Mouse (Mus musculus) WW6 (cell line): ENCODE results near the gene Nptn.

Experiments
- DNase-seq: peaks from one replicate; pipeline ENCODE4 v3.0.0-alpha.2; 2013; ENCODE audit warnings: low read depth, low spot score

The Nptn gene

DNA sequence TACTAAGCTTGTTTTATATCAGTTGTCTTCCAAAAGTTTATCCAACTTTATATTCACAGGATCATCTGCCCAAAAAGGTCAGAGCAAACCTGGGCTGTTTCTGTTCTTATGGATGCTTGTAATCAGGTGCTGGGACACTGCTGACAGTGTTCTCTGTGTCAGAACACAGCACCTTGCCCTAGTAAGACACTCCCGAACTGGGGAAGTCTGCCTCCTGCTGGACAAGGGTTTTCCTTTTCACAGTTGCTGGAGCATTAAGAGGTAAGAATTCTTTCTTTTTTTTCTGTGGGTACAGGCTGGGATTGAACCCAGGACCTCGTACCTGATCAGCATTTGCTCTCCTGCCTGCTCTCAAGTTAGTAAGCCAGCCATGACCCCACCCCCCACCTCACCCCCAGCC is 74.4 kb downstream of the Nptn start:
- DNase-seq, result no peak

DNA sequence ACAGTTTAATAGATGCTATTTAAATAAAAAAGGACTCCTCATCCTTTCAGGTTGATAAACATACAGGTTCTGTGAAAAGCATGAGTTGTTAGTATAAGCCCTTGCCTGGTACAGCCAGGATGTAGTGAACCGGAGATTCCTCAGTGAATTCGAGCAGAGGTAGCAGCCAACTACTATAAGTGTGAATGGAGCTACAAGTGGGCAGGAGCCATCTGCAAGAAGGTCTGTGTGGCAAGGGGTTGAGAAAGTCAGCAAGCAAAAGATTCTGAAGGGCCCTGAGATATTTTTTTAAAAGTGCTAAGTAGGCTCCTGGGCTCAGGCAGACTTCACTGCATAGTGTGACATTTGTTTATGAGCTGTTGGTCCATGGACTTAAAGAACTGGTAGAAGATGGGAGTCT is 74.8 kb downstream of the Nptn start:
- DNase-seq, result no peak

DNA sequence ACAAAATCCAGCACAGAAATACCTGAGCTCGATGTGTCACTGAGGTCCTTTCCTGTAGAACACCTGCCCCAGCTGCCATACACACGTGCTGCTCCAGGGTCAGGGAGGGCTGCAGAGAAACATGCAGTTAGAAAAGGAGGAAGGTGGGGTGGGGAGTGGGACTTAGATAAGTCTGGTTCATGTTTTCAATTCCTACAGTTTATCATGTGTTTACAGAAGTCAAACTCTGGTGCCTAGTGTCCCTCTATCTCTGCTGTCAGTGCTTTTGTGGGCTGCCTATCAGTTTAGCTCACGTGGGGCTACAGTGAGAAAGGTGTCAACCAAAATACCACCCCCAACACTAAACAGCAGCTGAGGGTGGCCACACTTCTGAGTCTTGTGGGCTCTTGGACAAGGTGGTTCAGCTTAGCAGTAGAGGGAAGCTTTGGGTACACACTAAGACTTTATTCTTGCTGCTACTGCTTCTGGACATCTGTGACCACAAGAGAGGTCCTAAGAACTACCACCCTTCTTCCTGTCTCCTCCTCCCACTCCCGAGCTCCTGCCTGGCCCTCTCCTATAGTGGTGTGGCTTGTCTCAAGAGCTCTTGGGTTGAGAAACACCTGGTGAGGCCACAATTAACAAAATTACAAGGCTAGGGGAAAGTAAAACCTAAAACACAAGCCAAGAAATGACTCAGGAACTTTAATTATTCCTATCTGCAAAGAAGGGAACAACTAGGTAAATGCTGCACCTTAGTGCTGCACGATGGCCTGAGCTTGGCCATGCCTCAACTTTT is 75.9 kb downstream of the Nptn start:
- DNase-seq, result no peak

DNA sequence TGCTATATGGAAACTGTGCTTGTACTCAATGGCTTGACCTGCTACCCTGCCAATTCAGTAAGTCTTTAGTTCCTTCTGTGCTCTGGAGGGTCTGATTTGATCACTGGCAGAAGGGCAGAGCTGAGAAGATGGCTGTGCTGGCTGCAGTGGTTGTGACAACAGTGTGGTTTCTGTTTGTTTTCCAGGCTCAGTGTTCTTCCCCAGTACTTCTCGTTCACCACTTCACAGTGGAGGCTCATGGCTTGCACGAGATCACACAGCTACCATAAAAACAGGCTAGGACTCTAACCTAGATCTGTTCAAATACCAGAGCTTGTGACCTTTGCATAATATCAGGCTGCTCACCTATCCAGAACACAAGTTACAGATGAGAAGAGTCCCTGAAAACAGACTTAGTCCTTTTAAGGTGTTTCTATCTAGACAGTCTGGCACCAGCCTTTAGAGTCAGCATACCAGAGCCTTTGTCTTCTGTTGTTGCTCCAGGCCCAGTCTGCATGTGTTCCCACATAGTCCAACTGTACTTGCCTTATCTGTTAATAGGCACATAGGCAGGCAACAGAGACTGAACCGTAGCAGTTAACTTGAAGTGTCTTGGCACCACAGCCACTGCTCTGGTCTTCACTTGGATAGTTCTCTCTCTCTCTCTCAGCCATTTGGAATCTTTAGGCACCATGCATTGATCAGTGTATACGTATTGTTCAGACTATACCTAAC is 76.7 kb downstream of the Nptn start:
- no peak for DNase-seq

DNA sequence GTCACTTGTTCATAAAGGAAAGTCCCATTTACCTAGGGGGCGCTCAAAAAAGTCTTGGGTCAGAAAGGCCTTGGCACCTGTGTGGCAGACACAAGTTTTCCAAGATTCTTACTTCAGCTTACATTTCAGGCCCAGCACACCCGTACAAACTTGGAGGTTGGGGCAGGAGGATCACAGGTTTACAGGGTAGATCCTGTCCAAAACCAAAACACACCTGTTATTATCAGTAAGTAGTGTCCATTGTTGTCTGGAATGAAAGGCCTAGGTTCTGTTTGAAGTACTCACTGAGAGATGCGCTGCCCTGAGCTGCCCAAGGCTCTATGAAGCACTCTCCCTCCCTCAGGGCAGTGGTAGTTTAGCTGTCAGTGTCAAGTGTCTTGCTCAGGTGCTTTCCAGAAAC is 77.3 kb downstream of the Nptn start:
- no peak for DNase-seq

DNA sequence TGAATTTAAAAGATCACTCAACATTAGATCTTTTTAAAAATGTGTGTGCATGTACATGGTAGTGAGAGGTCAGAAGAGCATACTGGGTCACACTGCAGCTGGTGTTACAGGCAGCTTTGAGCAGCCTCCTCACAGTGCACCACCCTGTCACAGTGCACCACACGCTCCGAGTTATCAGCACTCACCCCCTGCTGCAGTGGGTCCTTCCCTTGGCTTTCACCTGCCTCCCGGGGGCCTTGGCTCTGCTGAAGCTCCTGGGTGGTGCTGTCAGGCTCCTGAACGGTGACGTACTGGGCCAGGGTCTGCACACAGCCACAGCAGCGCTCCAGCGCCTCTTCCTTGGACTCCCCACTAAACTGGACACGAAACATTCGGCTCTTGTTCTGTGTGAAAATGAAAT is 77.9 kb downstream of the Nptn start:
- DNase-seq, result no peak

DNA sequence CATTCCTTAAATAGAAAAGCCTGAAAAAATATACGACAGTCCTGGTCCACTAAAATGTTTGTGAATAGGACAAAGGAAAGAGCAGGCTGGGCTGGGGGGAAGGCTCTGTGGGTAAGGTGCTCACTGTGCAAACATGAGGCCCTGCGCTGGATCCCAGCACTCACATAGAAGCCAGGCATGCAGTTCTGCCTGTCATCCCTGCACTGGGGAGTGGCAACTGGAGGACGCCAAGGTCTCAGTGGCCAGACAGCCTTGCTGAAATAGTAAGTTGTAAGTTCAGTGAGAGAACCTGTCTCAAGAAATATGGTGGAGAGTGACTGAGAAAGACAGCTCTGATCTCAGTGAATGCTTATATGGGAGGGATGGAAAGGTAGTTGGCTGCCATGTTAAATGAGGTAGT is 78.6 kb downstream of the Nptn start:
- no peak for DNase-seq

DNA sequence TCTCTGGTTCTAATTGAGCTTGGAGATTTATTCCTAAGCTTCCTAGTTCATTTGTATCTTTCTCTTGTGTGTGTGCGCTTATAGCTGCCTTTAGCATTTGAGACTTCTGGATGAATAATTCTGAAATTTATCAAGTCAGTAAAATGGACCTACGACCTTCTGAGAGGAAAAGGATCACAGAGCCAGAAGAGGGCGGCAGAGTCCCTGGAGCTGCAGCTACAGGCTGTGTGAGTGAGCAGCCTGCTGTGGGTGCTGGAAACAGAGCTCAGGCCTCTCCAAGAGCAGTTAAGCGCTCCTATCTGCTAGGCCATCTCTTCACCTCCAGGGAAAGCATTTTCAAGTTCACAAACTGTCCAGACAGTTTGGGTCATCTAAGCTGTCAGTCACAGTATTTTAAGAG is 80.0 kb downstream of the Nptn start:
- no peak for DNase-seq

DNA sequence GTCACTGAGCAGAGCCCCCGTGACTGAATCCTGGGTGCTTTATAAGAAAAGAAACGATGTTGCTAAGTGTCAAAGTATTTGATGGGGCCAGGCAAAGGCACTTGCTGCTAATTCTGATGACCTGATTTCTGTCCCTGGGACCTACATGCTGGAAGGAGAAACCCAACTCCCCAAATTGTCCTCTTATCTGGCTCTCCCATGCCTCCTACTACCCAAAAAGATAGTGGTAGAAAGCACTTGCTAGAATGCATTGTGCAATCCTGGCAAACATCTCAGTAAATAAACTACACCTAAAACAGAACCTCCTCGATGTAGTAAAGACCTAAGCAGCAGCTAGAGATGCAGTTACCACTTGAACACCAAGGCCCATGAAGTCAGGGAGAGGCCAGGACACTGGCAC is 80.8 kb downstream of the Nptn start:
- no peak for DNase-seq

DNA sequence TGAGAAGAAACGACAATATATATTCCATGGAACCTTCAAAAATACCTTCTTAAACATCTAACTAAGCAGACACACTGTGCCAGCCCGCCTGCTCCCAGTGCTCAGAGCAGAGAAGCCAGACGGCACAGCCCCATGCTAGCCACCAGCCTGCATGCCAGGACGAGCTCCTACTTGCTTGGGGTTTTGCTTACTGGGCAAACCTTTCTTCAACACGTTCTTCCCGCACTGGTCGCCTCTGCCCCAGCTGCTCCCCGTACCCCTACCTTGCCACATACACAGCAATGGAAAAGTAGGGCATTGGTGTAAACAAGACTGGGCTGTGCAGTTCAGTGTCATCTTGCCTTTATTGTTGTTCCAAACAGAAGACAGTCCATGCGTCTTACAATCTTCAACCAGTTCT is 83.5 kb downstream of the Nptn start:
- DNase-seq, result no peak

DNA sequence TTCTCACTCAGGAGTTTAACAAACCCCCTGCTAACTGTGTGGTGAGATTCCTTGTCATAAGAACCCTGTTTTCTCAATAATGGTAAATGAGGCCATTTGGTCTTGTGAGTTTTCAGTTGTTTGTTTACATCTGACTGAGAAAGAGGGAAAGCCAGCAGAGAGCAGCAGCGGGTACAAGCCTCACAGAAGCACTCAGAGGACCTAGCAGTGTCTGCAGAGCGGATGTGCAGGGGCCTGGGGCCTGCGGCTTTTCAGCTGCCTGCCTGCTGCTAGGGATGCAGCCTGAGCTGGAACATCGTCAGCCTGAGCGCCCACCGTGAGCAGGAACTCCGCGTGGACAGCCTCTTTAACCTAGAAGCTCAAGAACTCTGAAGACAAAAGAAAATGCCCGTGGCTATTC is 84.2 kb downstream of the Nptn start:
- no peak for DNase-seq

DNA sequence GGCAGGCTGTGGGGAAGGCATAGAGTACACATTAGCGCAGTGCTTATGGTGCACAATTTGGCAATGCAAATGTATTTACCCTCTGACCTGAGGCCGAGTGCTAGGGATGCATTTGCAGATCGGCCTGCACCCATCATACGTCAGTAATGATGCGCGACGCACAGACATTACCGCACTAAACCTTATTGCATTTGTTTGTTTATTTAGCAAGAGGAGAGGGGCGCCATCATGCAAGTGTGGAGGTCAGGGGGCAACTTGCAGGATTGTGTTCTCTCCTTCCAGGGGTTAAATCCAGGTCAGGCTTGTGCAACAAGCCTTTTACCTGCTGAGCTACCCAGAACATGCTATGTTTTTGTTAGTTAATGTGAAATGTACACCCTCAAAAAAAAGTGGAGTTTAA is 85.2 kb downstream of the Nptn start:
- DNase-seq, result no peak

DNA sequence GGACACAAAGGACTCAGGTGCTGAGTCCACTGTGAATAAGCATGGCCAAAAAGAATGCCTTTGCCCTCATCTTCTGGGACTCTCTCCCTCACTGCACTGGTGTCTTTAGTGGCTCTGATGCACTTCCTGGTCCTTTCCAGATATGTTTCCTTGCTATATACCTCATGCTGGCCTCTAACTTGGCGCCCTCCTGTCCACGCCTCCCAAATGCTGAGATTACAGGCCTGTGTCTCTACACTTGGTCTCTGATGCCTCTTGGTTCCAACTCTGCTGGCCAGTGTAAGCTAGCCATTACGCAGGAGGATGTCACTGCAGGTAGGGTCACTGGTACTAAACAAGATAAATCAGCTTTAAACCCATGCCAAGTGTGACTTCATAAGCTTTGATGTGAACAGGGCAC is 86.1 kb downstream of the Nptn start:
- no peak for DNase-seq

DNA sequence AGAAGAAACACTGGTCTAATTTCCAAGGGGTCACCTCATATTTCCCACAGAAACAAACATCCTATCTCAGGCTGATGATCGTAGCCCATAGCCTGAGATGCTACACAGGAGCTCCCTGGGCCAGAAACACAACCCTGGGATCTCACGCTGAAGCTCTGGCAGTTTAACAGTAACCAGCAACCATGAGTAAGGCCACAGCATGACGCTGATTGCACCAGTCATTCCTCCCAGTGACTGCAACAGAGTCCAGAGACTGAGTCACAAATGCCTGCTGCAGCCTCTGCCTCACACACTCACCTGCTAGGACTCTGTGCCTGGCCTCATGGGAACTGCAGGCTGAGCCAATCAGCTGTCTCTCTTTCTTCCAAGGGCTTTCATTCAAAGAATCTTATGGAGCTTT is 87.0 kb downstream of the Nptn start:
- DNase-seq, result no peak

DNA sequence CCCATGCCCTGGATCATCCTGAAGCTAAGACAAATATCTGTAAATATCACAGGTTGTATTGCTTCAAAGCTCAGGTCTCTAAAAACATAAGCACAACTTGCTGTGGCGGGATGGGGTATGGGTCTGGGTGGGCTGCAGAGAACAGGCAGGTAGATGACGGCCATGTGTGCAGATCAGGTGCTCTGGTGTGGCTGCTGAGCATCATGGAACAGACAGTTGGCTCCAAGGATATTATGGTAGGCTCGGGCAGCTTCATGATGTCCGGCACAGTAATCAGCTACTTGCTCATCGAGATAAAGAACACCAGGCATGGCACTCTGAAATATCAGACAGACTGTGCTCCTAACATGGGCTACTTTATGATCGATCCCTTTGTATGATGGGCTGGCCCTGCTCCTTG is 87.8 kb downstream of the Nptn start:
- DNase-seq, result no peak

DNA sequence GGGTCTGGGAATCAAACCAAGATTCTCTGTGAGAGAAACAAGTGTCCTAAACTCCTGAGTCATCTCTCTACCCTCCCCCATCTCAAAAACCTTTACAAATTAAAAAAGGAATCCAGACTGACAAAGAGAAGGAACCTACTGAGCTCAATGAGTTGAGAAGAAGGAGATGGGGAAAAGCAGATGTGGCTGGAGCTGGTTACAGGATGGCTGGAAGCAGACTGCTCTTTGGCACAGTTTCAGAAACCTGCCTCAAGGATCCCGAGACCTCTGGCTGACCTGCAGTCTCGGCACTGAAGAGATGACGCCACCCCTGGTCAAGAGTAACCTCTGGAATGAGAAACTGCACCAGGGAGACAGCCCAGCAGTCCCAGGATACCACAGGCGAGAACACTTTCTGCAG is 90.4 kb downstream of the Nptn start:
- DNase-seq, result no peak

DNA sequence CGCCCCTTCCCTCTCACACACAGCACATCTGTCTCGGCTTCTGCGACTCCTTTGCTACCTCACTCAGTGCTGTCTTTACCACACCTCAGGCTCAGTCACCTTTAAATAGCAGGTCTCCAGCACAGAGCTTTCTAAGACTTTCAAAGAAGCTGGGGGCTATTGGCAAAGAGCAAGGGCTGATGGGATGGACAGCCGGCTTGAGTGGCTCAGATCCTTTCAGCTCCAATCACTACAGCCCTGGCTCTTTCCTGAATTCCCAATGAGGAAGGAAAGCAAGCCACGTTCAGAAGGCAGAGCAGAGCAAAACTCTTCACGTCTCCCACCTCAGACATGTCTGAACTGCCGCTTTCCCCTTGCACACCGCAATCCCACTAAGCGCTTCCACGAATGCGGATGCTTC is 92.7 kb downstream of the Nptn start:
- DNase-seq, result no peak

DNA sequence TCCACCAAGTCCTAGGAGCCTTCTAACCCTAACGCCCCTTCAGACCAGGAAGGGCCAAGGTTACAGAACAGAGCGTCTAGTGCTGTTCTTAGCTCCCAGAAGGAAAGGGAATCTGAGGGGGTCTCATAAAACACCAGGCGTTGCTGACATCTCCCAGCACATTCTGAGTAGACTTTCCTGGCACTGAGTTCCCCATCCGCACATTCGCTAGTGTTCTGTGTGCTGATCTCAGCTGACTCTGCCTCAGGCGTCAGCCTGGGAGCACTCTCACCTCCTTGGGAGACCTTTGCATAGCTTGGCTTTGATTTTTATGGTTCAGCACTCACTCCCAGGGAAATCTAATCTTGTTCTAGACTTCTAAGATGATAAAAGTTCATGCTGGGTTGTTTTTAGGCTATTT is 93.3 kb downstream of the Nptn start:
- no peak for DNase-seq

DNA sequence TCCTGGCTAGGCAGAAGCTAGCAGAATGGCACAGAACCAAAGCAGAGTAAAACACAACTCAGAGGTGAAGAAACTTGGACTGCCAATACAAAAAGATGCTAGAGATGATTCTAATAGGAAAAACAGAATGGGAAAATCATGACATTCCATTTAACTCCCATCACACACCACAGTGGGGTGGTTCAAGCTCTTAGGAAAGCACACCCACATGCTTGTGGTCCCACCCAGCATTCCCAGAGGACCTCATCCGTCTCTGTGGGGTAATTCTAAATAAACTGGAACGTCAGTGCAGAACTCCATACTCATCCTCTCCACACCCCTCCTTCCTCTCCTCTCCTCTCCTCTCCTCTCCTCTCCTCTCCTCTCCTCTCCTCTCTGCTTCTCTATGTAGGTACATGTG is 99.4 kb downstream of the Nptn start:
- DNase-seq, result no peak

DNA sequence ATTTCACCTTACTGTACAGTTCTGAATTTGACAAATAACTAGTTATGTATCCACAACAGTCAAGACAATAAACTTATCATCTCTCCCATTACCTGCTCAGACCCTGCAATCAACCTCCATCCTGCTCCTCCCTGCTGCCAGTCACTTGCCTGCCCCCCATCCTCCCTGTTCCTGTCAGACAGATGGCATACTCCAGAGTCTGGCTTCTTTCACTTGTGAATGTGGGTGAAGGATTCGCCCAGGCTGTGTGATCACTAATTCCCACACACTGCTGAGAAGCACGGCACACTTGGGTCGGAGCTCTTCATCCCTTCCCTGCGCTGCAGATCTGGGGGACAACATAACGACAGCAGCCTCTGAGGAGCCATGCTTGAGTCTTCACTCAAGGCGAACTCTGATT is 100.1 kb downstream of the Nptn start:
- no peak for DNase-seq

DNA sequence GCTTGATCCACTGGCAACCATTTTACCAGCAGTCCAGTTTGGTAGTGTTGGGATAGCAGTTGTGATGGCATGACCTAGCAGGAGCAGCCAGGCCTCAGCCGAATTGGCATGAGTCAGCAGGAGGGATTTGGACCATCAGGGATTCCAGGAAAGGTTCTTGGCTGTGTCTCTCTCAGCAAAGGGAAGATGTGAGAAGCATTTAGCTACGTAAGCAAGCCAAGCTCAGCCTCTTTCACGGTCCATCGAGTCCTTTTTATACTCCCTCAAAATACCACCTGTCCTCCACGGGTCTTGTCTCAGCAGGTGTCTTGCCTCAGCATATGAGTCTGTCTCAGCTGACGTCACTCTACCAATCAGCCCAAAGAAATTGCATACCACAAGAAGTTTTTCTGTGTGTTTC is 101.3 kb downstream of the Nptn start:
- DNase-seq, result no peak

DNA sequence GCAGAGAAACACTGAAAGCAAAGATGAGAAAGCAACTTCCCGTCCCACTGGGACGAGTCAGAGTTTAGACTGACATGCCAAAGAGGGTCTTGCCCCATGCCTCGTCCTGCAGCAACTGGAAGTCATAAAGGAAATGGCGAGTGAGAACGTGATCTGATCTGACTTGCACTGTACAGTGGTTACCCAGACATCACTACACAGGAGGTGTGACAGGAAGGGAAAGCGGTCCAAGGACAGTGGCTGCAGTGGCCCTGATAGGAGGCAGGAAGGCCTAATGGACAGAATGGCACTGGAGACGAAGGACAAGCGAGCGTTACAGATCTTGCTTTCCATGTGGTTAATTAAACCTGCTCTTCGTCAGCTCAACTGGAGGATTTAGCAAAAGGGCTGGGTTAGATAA is 103.2 kb downstream of the Nptn start:
- DNase-seq, result no peak

DNA sequence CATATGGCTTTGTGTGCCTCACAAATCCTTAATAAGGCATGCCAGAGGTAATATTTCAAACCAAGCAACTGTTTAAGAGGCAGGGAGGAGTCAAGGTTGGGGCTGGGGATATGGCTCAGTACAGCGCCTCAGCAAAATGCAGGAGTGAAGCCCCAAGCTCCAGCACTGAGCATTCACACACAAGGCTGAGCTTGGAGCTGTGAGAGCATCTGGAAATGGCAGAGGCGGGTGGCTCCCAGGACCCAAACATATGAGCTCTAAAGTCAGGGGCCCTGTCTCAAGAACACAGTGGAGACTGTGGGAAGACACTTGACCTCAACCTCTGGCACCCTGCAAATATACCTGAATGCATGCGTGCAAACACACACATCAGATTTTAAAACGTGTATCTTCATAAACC is 106.0 kb downstream of the Nptn start:
- no peak for DNase-seq

DNA sequence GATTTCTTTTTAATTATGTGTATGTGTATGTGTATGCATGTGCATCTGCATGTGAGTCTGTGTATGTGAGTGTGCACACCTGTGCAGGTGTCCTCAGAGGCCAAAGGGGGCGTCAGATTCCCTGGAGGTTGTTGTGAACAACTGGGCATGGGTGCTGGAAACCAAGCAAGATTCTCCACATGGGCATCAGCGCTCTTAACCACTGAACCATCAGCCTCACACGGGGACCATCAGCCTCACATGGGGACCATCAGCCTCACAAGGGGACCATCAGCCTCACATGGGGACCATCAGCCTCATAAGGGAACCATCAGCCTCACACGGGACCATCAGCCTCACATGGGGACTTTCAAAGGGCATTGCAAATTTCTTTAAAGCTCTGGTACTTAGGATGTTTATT is 108.7 kb downstream of the Nptn start:
- no peak for DNase-seq
